Mouse (Mus musculus) intestine, postnatal 0 days (tissue): ENCODE measurements around the gene Acsl1. TPM values are rescaled to one million over a fixed set of nuclear protein-coding genes. Genes with fewer than 3 reads are reported as not detected.

ENCODE experiments used
- ATAC-seq: fragments of 200-750 bp; cut with Nextera tagmentation; 2 replicates; pipeline ENCODE4 v1.8.0; 2017; ENCODE audit warnings: mild to moderate bottlenecking, moderate TSS enrichment, moderate library complexity
- H3K27ac ChIP-seq: fragments of 300-500 bp; sonication (generic); 2 replicates; pipeline ENCODE4 v1.5.1; 2014; ENCODE audit warnings: mild to moderate bottlenecking, low read depth, low read length, moderate library complexity
- H3K27me3 ChIP-seq: fragments of 300-500 bp; sonication (generic); replicated peaks from 2 replicates; pipeline ENCODE4 v1.6.1; 2014; ENCODE audit warnings: low read length, mixed read lengths; ENCODE audit not compliant: control insufficient read depth, insufficient read depth
- H3K36me3 ChIP-seq: fragments of 300-500 bp; sonication (generic); 2 replicates; pipeline ENCODE4 v1.6.1; 2014; ENCODE audit warnings: mild to moderate bottlenecking, moderate library complexity; ENCODE audit not compliant: control insufficient read depth, insufficient read depth
- H3K4me1 ChIP-seq: fragments of 300-500 bp; sonication (generic); replicated peaks from 2 replicates; pipeline ENCODE4 v1.6.1; 2014; ENCODE audit warnings: antibody characterized with exemption, low read length, mixed read lengths; ENCODE audit not compliant: control insufficient read depth, insufficient read depth
- H3K4me2 ChIP-seq: fragments of 300-500 bp; sonication (generic); replicated peaks from 2 replicates; pipeline ENCODE4 v1.6.1; 2014; ENCODE audit warnings: low read depth, mild to moderate bottlenecking, moderate library complexity
- H3K4me3 ChIP-seq: fragments of 300-500 bp; sonication (generic); 2 replicates; pipeline ENCODE4 v1.5.1; 2014; ENCODE audit warnings: low read depth, low read length
- H3K9ac ChIP-seq: fragments of 300-500 bp; sonication (generic); 2 replicates; pipeline ENCODE4 v1.6.1; 2014; ENCODE audit warnings: mild to moderate bottlenecking, low read depth, low read length
- H3K9me3 ChIP-seq: fragments of 300-500 bp; sonication (generic); 2 replicates; pipeline ENCODE4 v1.6.1; 2016; ENCODE audit warnings: mixed run types; ENCODE audit not compliant: control insufficient read depth
- CTCF ChIP-seq: sonication (generic); IDR thresholded peaks from 2 replicates; pipeline ENCODE4 v1.5.1; 2016; ENCODE audit warnings: low read depth, mild to moderate bottlenecking, control low read depth, antibody characterized with exemption, moderate library complexity
- WGBS: fragments of 180-500 bp; shearing (Covaris S2); extraction: QIAGEN DNeasy Blood & Tissue Kit; methylation state at CpG from one replicate; pipeline ENCODE4 v1.1.7; 2014; 5-methylcytosine and 5-hydroxymethylcytosine counted together
- polyA plus RNA-seq: library from polyadenylated mRNA; unstranded; fragments of >200 nt; fragmentation: Nextera tagmentation; extraction: Ambion mirVana; gene quantifications from 2 replicates; pipeline ENCODE4 v1.2.1, GENCODE M21; 2015

The Acsl1 gene
- polyA plus RNA-seq, 1 experiment from 2014 or later = 54.0 TPM

DNA sequence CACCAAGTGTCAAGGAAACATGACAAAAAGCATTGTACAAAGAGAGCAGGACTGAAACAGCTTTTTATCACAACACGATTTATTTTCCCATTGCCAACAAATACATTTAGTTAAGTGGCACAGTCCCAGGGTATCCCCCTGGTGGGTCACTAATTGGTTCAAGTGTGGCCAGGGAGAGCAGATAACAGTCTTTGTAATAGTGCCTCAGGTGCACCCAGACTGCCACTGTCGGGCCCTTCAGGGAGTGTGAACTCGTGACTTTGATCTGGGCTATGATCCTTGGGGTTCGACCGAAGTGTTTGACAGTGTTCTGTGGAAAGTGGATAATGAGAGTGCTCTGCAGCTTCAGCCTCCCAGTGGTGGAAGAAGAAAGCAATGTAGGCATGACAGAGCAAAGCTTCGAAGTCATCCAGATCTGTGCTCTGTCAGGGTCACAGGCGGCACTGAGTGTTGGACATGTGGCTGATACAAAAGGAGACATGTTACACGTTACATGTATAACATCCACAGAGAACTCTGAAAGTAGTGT, 21.1 kb upstream of the Acsl1 start:
- Histone ChIP-seq H3K9ac (no peak overlapping the region), H3K4me3 (no peak overlapping the region), H3K36me3 (no peaks in the 10 kb centered on the region), H3K27ac (peak overlapping the region; percentile 70), H3K4me2 (no peak overlapping the region), H3K9me3 (0 out of 2 replicates have a peak, but pooled peaks cover 3% of the 10 kb centered on the region), H3K4me1 (no peaks in the 10 kb centered on the region; the same call in 1 of the 2 replicates), H3K27me3 (no peaks in the 10 kb centered on the region)
- peak; percentile 54 for TF ChIP-seq CTCF
- ATAC-seq = no peak
- WGBS = 49% methylated on average over 8 of the region's 8 CpGs

- WGBS = 20% methylated on average over 6 of the region's 6 CpGs
- no peak for TF ChIP-seq CTCF
Observed at GRCm38 (mm10) chr8:46458215-46458811, 12.5 kb upstream of the Acsl1 start.

DNA sequence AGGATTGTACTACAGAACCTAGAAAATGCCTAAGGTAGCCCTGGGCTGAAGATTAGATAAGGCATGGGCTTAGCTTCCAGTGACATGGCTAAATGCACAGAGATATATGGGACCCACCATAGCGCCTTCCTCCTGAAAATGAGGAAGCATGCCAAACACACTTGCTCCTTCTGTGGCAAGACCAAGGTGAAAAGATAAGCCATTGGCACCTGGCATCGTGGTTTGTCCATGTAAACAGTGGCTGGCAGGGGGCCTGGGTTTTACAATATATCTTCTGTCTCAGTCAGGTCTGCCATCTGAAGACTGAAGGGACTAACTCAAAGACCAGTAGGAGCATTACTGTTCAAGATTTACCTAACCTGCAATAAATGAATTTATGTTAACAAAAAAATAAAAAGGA, 2.4 kb upstream of the Acsl1 start:
- Histone ChIP-seq H3K4me3 (no peak overlapping the region), H3K36me3 (no peaks in the 10 kb centered on the region), H3K9me3 (no peaks in the 10 kb centered on the region), H3K4me2 (no peak overlapping the region), H3K9ac (no peak overlapping the region), H3K4me1 (no peaks in the 10 kb centered on the region; the same call in 1 of the 2 replicates), H3K27me3 (no peaks in the 10 kb centered on the region), H3K27ac (no peak overlapping the region)
- TF ChIP-seq CTCF = no peak
- 73% methylated on average over 2 of the region's 2 CpGs for WGBS
- ATAC-seq = no peak

More at GRCm38 (mm10) chr8:46458215-46458811, 12.5 kb upstream of the Acsl1 start:
- no peaks in the 10 kb centered on the region for H3K27me3 ChIP-seq
- no peak overlapping the region for H3K4me2 ChIP-seq
- H3K9ac ChIP-seq = no peak overlapping the region
- H3K4me3 ChIP-seq = no peak overlapping the region
- H3K36me3 ChIP-seq = no peaks in the 10 kb centered on the region
- ATAC-seq = peak; percentile 91
- no peak overlapping the region for H3K27ac ChIP-seq
- H3K9me3 ChIP-seq = 0 out of 2 replicates have a peak, but pooled peaks cover 3% of the 10 kb centered on the region
- H3K4me1 ChIP-seq = no peaks in the 10 kb centered on the region

- H3K9me3 ChIP-seq = no peaks in the 10 kb centered on the region
- WGBS = 85% methylated on average over 8 of the region's 8 CpGs
- H3K4me2 ChIP-seq = no peak overlapping the region
- no peak for TF ChIP-seq CTCF
- H3K4me3 ChIP-seq = no peak overlapping the region
- H3K27ac ChIP-seq = no peak overlapping the region
- no peaks in the 10 kb centered on the region for H3K27me3 ChIP-seq
- H3K4me1 ChIP-seq = no peaks in the 10 kb centered on the region; the same call in 1 of the 2 replicates
- H3K36me3 ChIP-seq = no peaks in the 10 kb centered on the region
- H3K9ac ChIP-seq = no peak overlapping the region
- no peak for ATAC-seq
Observed at GRCm38 (mm10) chr8:46469071-46469769, 1.6 kb upstream of the Acsl1 start.

DNA sequence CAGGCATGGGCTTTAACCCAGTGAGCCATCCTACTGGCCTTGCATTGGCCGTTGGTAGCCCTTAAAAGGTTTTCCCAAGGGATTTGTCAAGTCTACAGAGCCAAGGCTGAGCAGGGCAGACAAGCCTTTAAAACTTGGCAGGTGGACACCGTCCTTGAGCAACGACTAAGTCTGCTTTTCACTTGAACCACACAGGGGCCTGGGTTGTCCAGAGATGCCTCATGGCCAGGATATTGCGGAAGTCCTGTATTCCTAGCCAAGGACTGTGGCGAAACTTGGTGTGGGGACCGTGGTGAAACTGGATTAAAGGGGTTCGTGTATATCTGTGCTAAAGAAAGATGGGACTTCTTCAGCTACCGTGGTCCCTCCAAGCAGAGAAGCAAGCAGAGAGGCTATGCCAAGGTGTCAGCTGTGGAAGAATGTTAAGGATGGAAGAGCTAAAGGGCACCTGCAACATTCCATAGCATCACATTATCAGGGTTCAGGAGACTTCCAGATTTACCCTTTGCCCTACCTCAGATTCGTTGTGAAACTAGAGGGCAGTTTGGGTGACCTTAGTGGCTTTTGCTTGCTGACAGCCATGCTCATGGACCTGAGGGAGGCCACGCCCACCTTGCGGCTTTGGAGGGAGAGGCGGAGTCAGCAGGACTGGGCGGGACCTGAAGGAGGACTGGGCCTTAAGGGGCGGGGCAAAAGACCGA, 596 bp upstream of the Acsl1 start:
- no peak overlapping the region for H3K9ac ChIP-seq
- H3K4me3 ChIP-seq = no peak overlapping the region
- H3K4me1 ChIP-seq = no peaks in the 10 kb centered on the region; the same call in 1 of the 2 replicates
- peak; percentile 2; the same call in 1 of the 2 replicates for ATAC-seq
- TF ChIP-seq CTCF = no peak
- peak overlapping the region; percentile 85 for H3K4me2 ChIP-seq
- H3K27ac ChIP-seq = 0 out of 2 replicates have a peak overlapping the region, but pooled peaks have one; percentile 15
- H3K9me3 ChIP-seq = no peaks in the 10 kb centered on the region
- 35% methylated on average over 15 of the region's 15 CpGs for WGBS
- H3K36me3 ChIP-seq = no peaks in the 10 kb centered on the region
- no peaks in the 10 kb centered on the region for H3K27me3 ChIP-seq

DNA sequence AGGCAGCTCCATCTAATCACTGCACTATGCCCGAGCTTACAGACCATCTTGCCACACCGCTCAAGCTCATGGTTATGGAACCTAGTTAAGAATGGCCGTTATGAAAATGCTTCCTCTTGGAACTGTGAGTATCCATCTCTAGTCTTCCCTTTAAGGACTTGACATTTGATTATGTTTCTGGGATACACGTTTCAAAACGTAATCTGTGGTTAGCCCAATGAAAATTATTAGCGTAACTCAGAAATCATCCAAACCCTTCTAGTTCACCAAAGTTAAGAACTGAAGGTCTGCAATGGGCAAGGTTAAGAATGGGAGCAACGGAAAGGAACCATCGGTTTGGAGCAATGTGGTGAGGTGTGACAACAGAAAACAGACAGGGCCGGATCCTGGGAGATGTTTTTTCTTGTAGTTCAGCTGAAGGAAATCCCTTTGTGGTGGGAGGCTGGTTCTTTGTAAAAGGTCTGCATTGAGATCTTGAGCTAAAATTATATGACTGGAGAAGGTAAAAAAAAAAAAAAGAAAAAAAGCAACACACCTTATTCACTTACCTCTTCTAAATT, 1.2 kb downstream of the Acsl1 start:
- 23% methylated on average over 9 of the region's 9 CpGs for WGBS
- Histone ChIP-seq H3K27ac (peak overlapping the region; percentile 97; the same call in 1 of the 2 replicates), H3K4me2 (peak overlapping the region; percentile 85), H3K27me3 (no peaks in the 10 kb centered on the region), H3K4me3 (peak overlapping the region; percentile 91), H3K9me3 (no peaks in the 10 kb centered on the region), H3K9ac (peak overlapping the region; percentile 92), H3K4me1 (no peaks in the 10 kb centered on the region; the same call in 1 of the 2 replicates), H3K36me3 (no peaks in the 10 kb centered on the region; the same call in 1 of the 2 replicates)
- no peak for TF ChIP-seq CTCF
- no peak for ATAC-seq
